Mouse (Mus musculus) C2C12 (cell line): ENCODE results near the gene Ttc34. TPM values are rescaled to one million over a fixed set of nuclear protein-coding genes. Genes with fewer than 3 reads are reported as not detected.

Experiments used
- H3K27me3 ChIP-seq: one replicate; pipeline ENCODE4 v1.6.1; 2011; ENCODE audit not compliant: control insufficient read depth, insufficient read depth, insufficient read length
- H3K36me3 ChIP-seq: one replicate; pipeline ENCODE4 v1.6.1; 2011; ENCODE audit not compliant: control insufficient read depth, insufficient read depth
- H3K4me3 ChIP-seq: one replicate; pipeline ENCODE4 v1.5.1; 2011; ENCODE audit warnings: mild to moderate bottlenecking, control low read depth; ENCODE audit not compliant: poor library complexity, insufficient read depth, severe bottlenecking
- H3K79me2 ChIP-seq: one replicate; pipeline ENCODE4 v1.6.1; 2011; ENCODE audit not compliant: control insufficient read depth, insufficient read depth
- H3K79me3 ChIP-seq: one replicate; pipeline ENCODE4 v1.6.1; 2011; ENCODE audit warnings: low read depth, control low read depth
- H3ac ChIP-seq: one replicate; pipeline ENCODE3; 2011; ENCODE audit warnings: low read depth; ENCODE audit not compliant: control insufficient read depth, insufficient read length
- CEBPB ChIP-seq: IDR thresholded peaks from one replicate; pipeline ENCODE4 v1.6.1; 2011; ENCODE audit warnings: low read depth, mild to moderate bottlenecking, control low read depth, moderate library complexity
- CTCF ChIP-seq: IDR thresholded peaks from one replicate; pipeline ENCODE4 v1.5.1; 2011; ENCODE audit not compliant: control insufficient read depth, insufficient read depth, insufficient read length
- FOSL1 ChIP-seq: IDR thresholded peaks from one replicate; pipeline ENCODE4 v1.8.0; 2011; ENCODE audit warnings: mild to moderate bottlenecking, low read length; ENCODE audit not compliant: poor library complexity, insufficient read depth, severe bottlenecking
- MAX ChIP-seq: IDR thresholded peaks from one replicate; pipeline ENCODE4 v1.6.1; 2011; ENCODE audit warnings: mild to moderate bottlenecking, control low read depth
- MYOD1 ChIP-seq: IDR thresholded peaks from one replicate; pipeline ENCODE4 v1.6.1; 2011; ENCODE audit warnings: low read depth; ENCODE audit not compliant: control insufficient read depth, insufficient read length
- MYOG ChIP-seq: IDR thresholded peaks from one replicate; pipeline ENCODE4 v1.6.1; 2011; ENCODE audit not compliant: control insufficient read depth, insufficient read length; ENCODE audit errors: extremely low read depth
- USF1 ChIP-seq: IDR thresholded peaks from one replicate; pipeline ENCODE4 v1.6.1; 2011; ENCODE audit warnings: low read depth, mild to moderate bottlenecking, control low read depth, moderate library complexity
- polyA plus RNA-seq: library from polyadenylated mRNA; unstranded; fragments of >200 nt; fragmentation: generic; extraction: Trizol; gene quantifications from one replicate; pipeline ENCODE4 v1.2.1, GENCODE M21; 2012; ENCODE audit warnings: missing spikeins

Ttc34 gene
- polyA plus RNA-seq, 1 experiment: not detected

DNA sequence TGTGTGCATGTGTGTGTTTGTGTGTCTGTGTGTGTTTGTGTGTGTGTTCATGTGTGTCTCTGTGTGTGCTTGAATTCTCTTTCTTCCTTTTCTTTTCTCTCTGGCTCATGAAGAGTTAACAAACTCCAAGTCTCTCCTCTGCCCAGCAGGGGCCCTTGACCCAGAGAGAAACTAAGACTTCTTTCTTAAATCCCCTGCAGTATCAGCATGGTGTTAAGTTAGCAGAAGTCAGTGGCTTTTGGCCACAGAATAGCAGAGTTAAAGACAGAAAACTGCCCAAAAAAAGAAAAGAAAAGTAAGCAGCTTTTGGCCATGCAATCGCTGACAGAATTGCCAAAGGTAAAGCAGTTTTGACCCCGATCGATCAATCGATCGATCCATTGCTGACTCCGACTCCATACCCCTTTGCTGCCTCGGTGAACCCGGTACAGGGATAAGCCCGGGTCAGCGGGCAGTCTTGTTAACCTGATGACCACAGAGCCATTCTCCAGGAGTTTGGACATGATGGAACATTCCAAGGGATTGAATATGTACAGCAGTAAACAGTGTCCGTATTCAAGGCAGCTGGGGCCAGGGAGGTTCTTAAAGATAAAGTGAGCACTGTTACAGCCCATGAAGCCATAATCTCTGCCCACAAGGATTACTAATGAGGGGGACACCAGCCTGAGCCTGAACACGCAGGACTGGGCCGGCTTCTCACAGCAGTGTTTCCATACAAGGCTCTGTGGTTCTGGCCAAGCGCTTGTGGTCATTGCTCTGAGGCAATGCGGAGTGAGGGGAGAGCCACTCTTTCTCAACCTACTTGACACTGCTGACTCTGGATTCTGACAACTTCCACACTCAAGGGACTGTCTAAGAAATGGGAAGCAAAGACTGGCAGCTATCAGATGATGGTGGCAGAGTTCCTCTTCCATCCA, 73.6 kb downstream of the Ttc34 start:
- no peak overlapping the region for H3K4me3 ChIP-seq
- no peaks in the 10 kb centered on the region for H3K79me2 ChIP-seq
- H3ac ChIP-seq: no peak overlapping the region
- no peaks in the 10 kb centered on the region for H3K79me3 ChIP-seq
- TF ChIP-seq USF1 (no peak), MAX (no peak)
- no peaks in the 10 kb centered on the region for H3K36me3 ChIP-seq
- H3K27me3 ChIP-seq: peaks cover 16% of the 10 kb centered on the region

DNA sequence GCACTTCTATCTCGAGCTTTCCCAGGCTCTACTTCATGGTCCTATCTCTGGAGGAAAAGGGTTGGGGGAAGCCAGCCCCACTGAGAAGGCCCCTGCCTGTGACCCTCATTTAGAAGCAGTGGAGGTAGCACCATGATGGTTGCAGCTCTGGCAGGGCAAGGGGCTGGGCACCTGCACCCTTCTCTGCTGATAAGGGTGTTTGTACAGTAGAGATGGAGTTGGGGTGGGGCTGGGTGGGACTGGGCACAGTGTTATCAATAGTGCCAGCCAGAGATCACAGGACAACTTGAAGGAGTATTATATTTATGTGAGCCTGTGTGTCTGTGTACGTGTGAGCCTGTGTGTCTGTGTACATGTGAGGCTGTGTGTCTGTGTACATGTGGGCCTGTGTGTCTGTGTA, 74.4 kb downstream of the Ttc34 start:
- no peaks in the 10 kb centered on the region for H3K36me3 ChIP-seq
- peaks cover 16% of the 10 kb centered on the region for H3K27me3 ChIP-seq
- H3K79me3 ChIP-seq: no peaks in the 10 kb centered on the region
- TF ChIP-seq CEBPB (no peak), FOSL1 (no peak), MYOG (no peak), USF1 (no peak), MYOD1 (no peak), CTCF (no peak)
- H3K4me3 ChIP-seq: no peak overlapping the region
- H3ac ChIP-seq: no peak overlapping the region
- no peaks in the 10 kb centered on the region for H3K79me2 ChIP-seq

GRCm38 (mm10) chr4:154913845-154914244, 76.6 kb downstream of the Ttc34 start:
- Histone ChIP-seq H3ac (no peak overlapping the region), H3K79me2 (no peaks in the 10 kb centered on the region), H3K79me3 (no peaks in the 10 kb centered on the region), H3K36me3 (no peaks in the 10 kb centered on the region), H3K27me3 (peaks cover 13% of the 10 kb centered on the region), H3K4me3 (no peak overlapping the region)
- TF ChIP-seq USF1 (no peak), MAX (no peak), CEBPB (no peak), CTCF (no peak), FOSL1 (no peak), MYOG (no peak)

GRCm38 (mm10) chr4:154914252-154914651, 77.0 kb downstream of the Ttc34 start:
- TF ChIP-seq FOSL1 (no peak), MAX (no peak), CTCF (no peak), MYOG (no peak), USF1 (no peak), MYOD1 (no peak), CEBPB (no peak)
- Histone ChIP-seq H3K27me3 (peaks cover 13% of the 10 kb centered on the region), H3K36me3 (no peaks in the 10 kb centered on the region), H3K4me3 (no peak overlapping the region), H3ac (no peak overlapping the region), H3K79me2 (no peaks in the 10 kb centered on the region), H3K79me3 (no peaks in the 10 kb centered on the region)

DNA sequence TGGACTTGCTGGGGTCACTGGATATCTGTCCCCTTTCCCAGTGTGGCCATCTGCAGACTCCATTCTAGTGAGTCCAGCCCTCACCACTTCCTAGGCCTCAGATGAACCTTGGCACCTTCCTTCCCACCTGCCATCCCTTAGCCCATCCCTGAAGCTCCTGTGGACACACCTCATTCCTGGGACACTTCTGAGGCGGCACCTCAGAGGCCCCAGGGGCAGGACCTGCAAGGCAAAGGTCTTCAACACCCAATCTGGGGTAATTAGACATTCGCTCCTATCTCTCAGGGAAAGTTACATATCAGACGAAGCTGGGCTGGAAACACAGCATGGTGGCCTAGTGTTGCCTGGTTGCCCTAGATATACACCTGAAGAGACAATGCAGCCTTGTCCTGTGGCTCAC, 77.4 kb downstream of the Ttc34 start:
- Histone ChIP-seq H3K79me2 (no peaks in the 10 kb centered on the region), H3K27me3 (peaks cover 13% of the 10 kb centered on the region), H3K36me3 (no peaks in the 10 kb centered on the region), H3K79me3 (no peaks in the 10 kb centered on the region), H3ac (no peak overlapping the region), H3K4me3 (no peak overlapping the region)
- no peak for TF ChIP-seq CTCF
- no peak for TF ChIP-seq MAX

DNA sequence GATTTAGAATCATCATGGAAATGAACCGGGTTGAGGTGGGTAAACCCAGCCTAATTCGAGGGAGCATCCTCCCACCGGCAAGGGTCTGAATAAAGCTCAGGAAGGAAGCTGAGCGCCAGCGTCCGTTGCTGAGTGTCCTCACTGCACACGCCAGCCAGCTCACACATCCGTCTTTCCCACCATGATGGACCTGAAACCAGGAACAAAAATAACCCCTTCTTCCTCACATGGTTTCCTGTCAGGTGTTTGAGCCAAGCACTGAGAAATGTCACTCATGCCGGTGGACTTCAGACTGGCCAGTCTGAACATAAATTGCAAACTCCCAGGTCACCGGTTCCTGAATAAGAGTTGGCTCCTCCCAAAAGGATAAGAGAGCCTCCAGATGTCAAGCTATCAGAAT, 78.0 kb downstream of the Ttc34 start:
- Histone ChIP-seq H3K79me3 (no peaks in the 10 kb centered on the region), H3K4me3 (no peak overlapping the region), H3K79me2 (no peaks in the 10 kb centered on the region), H3K36me3 (no peaks in the 10 kb centered on the region), H3ac (no peak overlapping the region), H3K27me3 (peaks cover 12% of the 10 kb centered on the region)
- no peak for TF ChIP-seq MYOD1
- TF ChIP-seq MYOG: no peak
- no peak for TF ChIP-seq CTCF
- TF ChIP-seq FOSL1: no peak
- TF ChIP-seq MAX: no peak
- TF ChIP-seq CEBPB: no peak
- TF ChIP-seq USF1: no peak
